22 mouse cellular contexts compared by ENCODE assay signal in genomic region chr2:32671147-32671546, GRCm38 (mm10). TPM values are rescaled to one million over a fixed set of nuclear protein-coding genes. Genes with fewer than 3 reads are reported as not detected.
DNase-seq lines count a peak whose midpoint lies in the region; ATAC-seq and TF ChIP-seq lines count a peak whose summit lies in the region.
"Had no signal": no experiment of that assay in that cellular context is flagged by ENCODE, and none has a peak within 500 bp of the region (broad histone marks: within the 10 kb centered on the region; RNA-seq: fewer than 3 reads in every experiment).

No protein-coding gene starts in this region.

- no peak overlapping the region for H3K27ac ChIP-seq in gastrocnemius, adult 2 months
- H3K27ac ChIP-seq in heart, embryonic 13.5 days (replicated peaks), result peak overlapping the region; percentile 25; the same call in 1 of the 2 replicates
- H3K27ac ChIP-seq: forebrain, embryonic 10.5 days; forebrain, embryonic 13.5 days; heart, adult 2 months; hindbrain, embryonic 10.5 days; hindbrain, embryonic 13.5 days; intestine, embryonic 15.5 days had no signal

- no peak overlapping the region for H3K4me2 ChIP-seq in heart, embryonic 13.5 days
- H3K4me2 ChIP-seq: forebrain, embryonic 13.5 days; hindbrain, embryonic 13.5 days; intestine, embryonic 15.5 days had no signal

- intact Hi-C loops in gastrocnemius, adult 2 months (cut with DNase I), result loop anchor here (5.0 kb wide), 1 partner anchor 39 kb away; no protein-coding TSS in a partner anchor
- intact Hi-C loops in heart, postnatal 25 days (cut with DNase I), result no loop called here

- H3K4me1 ChIP-seq in heart, embryonic 13.5 days, result peaks cover 51% of the 10 kb centered on the region
- H3K4me1 ChIP-seq: forebrain, embryonic 13.5 days; hindbrain, embryonic 13.5 days had no signal

- DNase-seq in gastrocnemius, adult 2 months, result peak; percentile 13
- no peak for DNase-seq in gastrocnemius, postnatal 4 days (ENCODE audit: low spot score in 2 of 2)
- no peak for DNase-seq in heart, postnatal 25 days (ENCODE audit: low spot score)
- DNase-seq in 416B (ENCODE audit: low read depth), result peak; percentile 15
- DNase-seq in retina, embryonic 14.5 days (ENCODE audit: low spot score), result no peak
- DNase-seq: adrenal gland, postnatal 25 days; cerebellum, adult 18-20 months; cerebellum, adult 9-10 months; cerebellum, postnatal 14 days; gastrocnemius, postnatal 14 days; heart, adult 2 months; heart, postnatal 36 days; kidney, adult 18-20 months had no signal

- 79% methylated on average over 9 of the region's 9 CpGs for WGBS in heart, embryonic 13.5 days

- TF ChIP-seq CTCF in gastrocnemius, adult 2 months (IDR thresholded peaks at IDR 0.05), result no peak

- H3K9me3 ChIP-seq in heart, embryonic 13.5 days, result no peaks in the 10 kb centered on the region
- H3K9me3 ChIP-seq: forebrain, embryonic 10.5 days; forebrain, embryonic 13.5 days; hindbrain, embryonic 10.5 days; hindbrain, embryonic 13.5 days; intestine, embryonic 15.5 days had no signal

- no peak for ATAC-seq in heart, embryonic 13.5 days (ENCODE audit: extremely low read depth, insufficient number of reproducible peaks, low FRiP score, low TSS enrichment)
- ATAC-seq: activated CD4-positive, CD25-positive, alpha-beta regulatory T cell, adult 4 months; forebrain, embryonic 13.5 days; forebrain, embryonic 16.5 days; hindbrain, embryonic 16.5 days; intestine, embryonic 15.5 days had no signal

- no peak overlapping the region for H3K9ac ChIP-seq in heart, embryonic 13.5 days
- H3K9ac ChIP-seq: forebrain, embryonic 13.5 days; hindbrain, embryonic 13.5 days; intestine, embryonic 15.5 days had no signal

- no peak overlapping the region for H3K4me3 ChIP-seq in gastrocnemius, adult 2 months
- no peak overlapping the region for H3K4me3 ChIP-seq in heart, embryonic 13.5 days
- H3K4me3 ChIP-seq: forebrain, embryonic 10.5 days; forebrain, embryonic 13.5 days; heart, adult 2 months; hindbrain, embryonic 10.5 days; hindbrain, embryonic 13.5 days; intestine, embryonic 15.5 days had no signal

- H3K36me3 ChIP-seq in heart, embryonic 13.5 days, result peaks cover 75% of the 10 kb centered on the region
- H3K36me3 ChIP-seq: forebrain, embryonic 10.5 days; hindbrain, embryonic 13.5 days had no signal

- no peaks in the 10 kb centered on the region for H3K27me3 ChIP-seq in heart, embryonic 13.5 days (replicated peaks)
- H3K27me3 ChIP-seq: forebrain, embryonic 13.5 days; hindbrain, embryonic 13.5 days; intestine, embryonic 15.5 days had no signal

RNA-seq across cellular contexts. Expression of gene Eng, which starts 24.8 kb away (rescaled TPM):
- 10 to 100 TPM; 26.5 to 38.8 TPM for total RNA-seq in gastrocnemius, adult 2 months (2021)
- total RNA-seq in gastrocnemius, postnatal 4 days (2021), result 10 to 100 TPM; 55.3 to 60.1 TPM
- polyA plus RNA-seq in heart, embryonic 13.5 days (2015; fragmentation: Nextera tagmentation; extraction: Ambion mirVana), result 148 and 155 TPM in 2 replicates
- total RNA-seq in heart, postnatal 25 days (2021), result 100 to 1,000 TPM; 126 to 140 TPM
- polyA plus RNA-seq: activated CD4-positive, CD25-positive, alpha-beta regulatory T cell, adult 4 months had no signal

RNA-seq across cellular contexts. Expression of gene Fpgs, which starts 32.8 kb away (rescaled TPM):
- 1 to 10 TPM; 5.9 to 6.9 TPM for total RNA-seq in gastrocnemius, adult 2 months (2021)
- 10 to 100 TPM; 18.7 to 22.4 TPM for total RNA-seq in gastrocnemius, postnatal 4 days (2021)
- 19.0 and 21.3 TPM in 2 replicates for polyA plus RNA-seq in heart, embryonic 13.5 days (2015; fragmentation: Nextera tagmentation; extraction: Ambion mirVana)
- 1 to 10 TPM; 4.2 to 6.0 TPM for total RNA-seq in heart, postnatal 25 days (2021)

RNA-seq across cellular contexts. Expression of gene Cdk9, which starts 41.7 kb away (rescaled TPM):
- 10 to 100 TPM; 20.2 to 22.0 TPM for total RNA-seq in gastrocnemius, adult 2 months (2021)
- total RNA-seq in gastrocnemius, postnatal 4 days (2021), result 10 to 100 TPM; 49.3 to 55.2 TPM
- polyA plus RNA-seq in heart, embryonic 13.5 days (2015; fragmentation: Nextera tagmentation; extraction: Ambion mirVana), result 60.0 and 63.2 TPM in 2 replicates
- total RNA-seq in heart, postnatal 25 days (2021), result 10 to 100 TPM; 23.4 to 26.4 TPM

RNA-seq across cellular contexts. Expression of gene Ak1, which starts 49.6 kb away (rescaled TPM):
- total RNA-seq in gastrocnemius, adult 2 months (2021), result 1,000 to 10,000 TPM; 1,555 to 1,869 TPM
- total RNA-seq in gastrocnemius, postnatal 4 days (2021), result 100 to 1,000 TPM; 892 to 897 TPM
- polyA plus RNA-seq in heart, embryonic 13.5 days (2015; fragmentation: Nextera tagmentation; extraction: Ambion mirVana), result 302 and 318 TPM in 2 replicates
- total RNA-seq in heart, postnatal 25 days (2021), result 100 to 1,000 TPM; 733 to 743 TPM

RNA-seq across cellular contexts. Expression of gene Sh2d3c, which starts 49.7 kb away (rescaled TPM):
- 10 to 100 TPM in 1 of 2 experiments, 1 to 10 TPM in 1; 4.4 to 12.0 TPM for total RNA-seq in gastrocnemius, adult 2 months (2021)
- total RNA-seq in gastrocnemius, postnatal 4 days (2021), result 10 to 100 TPM; 18.4 TPM
- polyA plus RNA-seq in heart, embryonic 13.5 days (2015; fragmentation: Nextera tagmentation; extraction: Ambion mirVana), result 33.0 and 34.1 TPM in 2 replicates
- 10 to 100 TPM; 20.7 to 25.4 TPM for total RNA-seq in heart, postnatal 25 days (2021)

Comparison
In these comparisons a context has a peak if more than half of its experiments do, and no peak if none do; other contexts are left out.
1. DNase-seq: peak in gastrocnemius, adult 2 months (single experiment) and 416B (single experiment); none in gastrocnemius, postnatal 4 days (0 of 2), heart, postnatal 25 days (single experiment) and retina, embryonic 14.5 days (single experiment).